Mouse (Mus musculus) neural tube, embryonic 15.5 days (tissue): Measurements from ENCODE around the gene Sh3rf3. TPM values are rescaled to one million over a fixed set of nuclear protein-coding genes. Genes with fewer than 3 reads are reported as not detected.

Experiments
- ATAC-seq: fragments of 200-750 bp; cut with Nextera tagmentation; 2 replicates; pipeline ENCODE4 v1.8.0; 2017; ENCODE audit warnings: mild to moderate bottlenecking, moderate TSS enrichment, moderate library complexity; ENCODE audit not compliant: low FRiP score
- H3K27ac ChIP-seq: fragments of 300-500 bp; sonication (generic); replicated peaks from 2 replicates; pipeline ENCODE4 v1.5.1; 2015; ENCODE audit warnings: mild to moderate bottlenecking, inconsistent platforms
- H3K27me3 ChIP-seq: fragments of 300-500 bp; sonication (generic); replicated peaks from 2 replicates; pipeline ENCODE4 v1.6.1; 2015; ENCODE audit warnings: inconsistent platforms
- H3K36me3 ChIP-seq: fragments of 300-500 bp; sonication (generic); 2 replicates; pipeline ENCODE4 v1.6.1; 2015; ENCODE audit warnings: inconsistent platforms
- H3K4me1 ChIP-seq: fragments of 300-500 bp; sonication (generic); 2 replicates; pipeline ENCODE4 v1.6.1; 2015; ENCODE audit warnings: inconsistent platforms
- H3K4me2 ChIP-seq: fragments of 300-500 bp; sonication (generic); 2 replicates; pipeline ENCODE4 v1.6.1; 2015; ENCODE audit warnings: inconsistent platforms, mild to moderate bottlenecking, moderate library complexity
- H3K4me3 ChIP-seq: fragments of 300-500 bp; sonication (generic); replicated peaks from 2 replicates; pipeline ENCODE4 v1.5.1; 2015; ENCODE audit warnings: mild to moderate bottlenecking, inconsistent platforms
- H3K9ac ChIP-seq: fragments of 300-500 bp; sonication (generic); replicated peaks from 2 replicates; pipeline ENCODE4 v1.6.1; 2015; ENCODE audit warnings: mild to moderate bottlenecking, inconsistent platforms
- H3K9me3 ChIP-seq: fragments of 300-500 bp; sonication (generic); replicated peaks from 2 replicates; pipeline ENCODE4 v1.6.1; 2016; ENCODE audit warnings: inconsistent platforms
- WGBS: fragments of 180-500 bp; shearing (Covaris S2); methylation state at CpG from one replicate; pipeline ENCODE4 v1.1.7; 2015; ENCODE audit warnings: mixed read lengths; 5-methylcytosine and 5-hydroxymethylcytosine counted together
- polyA plus RNA-seq: library from polyadenylated mRNA; unstranded; fragments of >200 nt; fragmentation: Nextera tagmentation; extraction: Ambion mirVana; gene quantifications from 2 replicates; pipeline ENCODE4 v1.2.1, GENCODE M21; 2015

Sh3rf3 gene
- polyA plus RNA-seq, 1 experiment from 2014 or later, result 3.3 TPM

- WGBS, result 75% methylated on average over 5 of the region's 5 CpGs
- no peak for ATAC-seq
Observed at GRCm38 (mm10) chr10:58926578-58926977, 113.4 kb downstream of the Sh3rf3 start.

GRCm38 (mm10) chr10:58928952-58929442 lies 115.8 kb downstream of the Sh3rf3 start:
- H3K9ac ChIP-seq, result no peak overlapping the region
- H3K4me1 ChIP-seq, result peaks cover 29% of the 10 kb centered on the region
- no peaks in the 10 kb centered on the region for H3K27me3 ChIP-seq
- H3K27ac ChIP-seq, result no peak overlapping the region
- H3K4me2 ChIP-seq, result no peak overlapping the region
- ATAC-seq, result no peak
- no peaks in the 10 kb centered on the region for H3K9me3 ChIP-seq
- no peak overlapping the region for H3K4me3 ChIP-seq
- no peaks in the 10 kb centered on the region for H3K36me3 ChIP-seq
- WGBS, result 51% methylated on average over 5 of the region's 5 CpGs

More at GRCm38 (mm10) chr10:58926578-58926977, 113.4 kb downstream of the Sh3rf3 start:
- Histone ChIP-seq H3K27me3 (no peaks in the 10 kb centered on the region), H3K36me3 (no peaks in the 10 kb centered on the region), H3K27ac (no peak overlapping the region), H3K9me3 (no peaks in the 10 kb centered on the region), H3K4me3 (no peak overlapping the region), H3K4me1 (peaks cover 14% of the 10 kb centered on the region), H3K9ac (no peak overlapping the region), H3K4me2 (no peak overlapping the region)

GRCm38 (mm10) chr10:58932151-58932773 lies 119.1 kb downstream of the Sh3rf3 start:
- peaks cover 50% of the 10 kb centered on the region for H3K4me1 ChIP-seq
- no peak; the same call in 1 of the 2 replicates for ATAC-seq
- peak overlapping the region; percentile 23; the same call in 1 of the 2 replicates for H3K9ac ChIP-seq
- no peaks in the 10 kb centered on the region for H3K36me3 ChIP-seq
- H3K4me2 ChIP-seq, result peak overlapping the region; percentile 50
- H3K27ac ChIP-seq, result peak overlapping the region; percentile 52; the same call in 1 of the 2 replicates
- WGBS, result 24% methylated on average over 22 of the region's 22 CpGs
- H3K4me3 ChIP-seq, result no peak overlapping the region
- no peaks in the 10 kb centered on the region for H3K27me3 ChIP-seq
- H3K9me3 ChIP-seq, result no peaks in the 10 kb centered on the region

DNA sequence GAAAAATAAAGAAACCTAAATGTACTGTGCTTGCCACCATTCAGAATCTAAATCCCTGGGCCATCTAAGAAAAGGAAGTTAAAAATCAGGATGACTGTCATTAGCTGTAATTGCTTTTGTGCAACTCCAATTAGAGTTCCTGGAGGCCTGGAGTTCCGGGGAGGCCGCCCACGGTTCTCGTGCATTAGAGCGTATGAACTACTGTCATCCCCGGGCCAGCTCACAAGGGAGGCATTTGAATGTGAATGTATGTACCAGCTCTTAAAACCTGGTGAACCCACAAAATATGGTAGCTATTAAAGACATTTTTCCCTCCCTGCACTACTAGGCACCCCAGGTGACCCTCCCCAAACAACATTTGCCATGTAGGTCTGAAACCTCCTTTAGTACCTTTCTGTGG lies 122.4 kb downstream of the Sh3rf3 start:
- 21% methylated on average over 6 of the region's 6 CpGs for WGBS

GRCm38 (mm10) chr10:58936441-58936860 lies 123.3 kb downstream of the Sh3rf3 start:
- H3K4me3 ChIP-seq, result no peak overlapping the region
- H3K27ac ChIP-seq, result peak overlapping the region; percentile 63; the same call in 1 of the 2 replicates
- H3K27me3 ChIP-seq, result no peaks in the 10 kb centered on the region
- H3K36me3 ChIP-seq, result no peaks in the 10 kb centered on the region
- WGBS, result 36% methylated on average over 9 of the region's 9 CpGs
- no peak overlapping the region for H3K9ac ChIP-seq
- peaks cover 37% of the 10 kb centered on the region for H3K4me1 ChIP-seq
- no peak overlapping the region for H3K4me2 ChIP-seq
- ATAC-seq, result no peak
- H3K9me3 ChIP-seq, result no peaks in the 10 kb centered on the region

More for the DNA sequence above, 122.4 kb downstream of the Sh3rf3 start:
- no peaks in the 10 kb centered on the region for H3K27me3 ChIP-seq
- no peaks in the 10 kb centered on the region for H3K9me3 ChIP-seq
- ATAC-seq, result no peak
- no peak overlapping the region for H3K9ac ChIP-seq
- no peak overlapping the region for H3K4me3 ChIP-seq
- peaks cover 42% of the 10 kb centered on the region for H3K4me1 ChIP-seq
- H3K4me2 ChIP-seq, result no peak overlapping the region
- H3K27ac ChIP-seq, result peak overlapping the region; percentile 63
- no peaks in the 10 kb centered on the region for H3K36me3 ChIP-seq

GRCm38 (mm10) chr10:58937521-58937920 lies 124.4 kb downstream of the Sh3rf3 start:
- H3K4me1 ChIP-seq, result peaks cover 27% of the 10 kb centered on the region
- H3K9ac ChIP-seq, result no peak overlapping the region
- no peaks in the 10 kb centered on the region for H3K36me3 ChIP-seq
- H3K9me3 ChIP-seq, result no peaks in the 10 kb centered on the region
- ATAC-seq, result no peak; the same call in 1 of the 2 replicates
- no peak overlapping the region for H3K27ac ChIP-seq
- no peaks in the 10 kb centered on the region for H3K27me3 ChIP-seq
- 46% methylated on average over 3 of the region's 3 CpGs for WGBS
- no peak overlapping the region for H3K4me3 ChIP-seq
- H3K4me2 ChIP-seq, result no peak overlapping the region

GRCm38 (mm10) chr10:58942819-58943218 lies 129.7 kb downstream of the Sh3rf3 start:
- no peaks in the 10 kb centered on the region for H3K9me3 ChIP-seq
- no peaks in the 10 kb centered on the region for H3K36me3 ChIP-seq
- H3K4me2 ChIP-seq, result no peak overlapping the region
- no peak overlapping the region for H3K27ac ChIP-seq
- H3K9ac ChIP-seq, result no peak overlapping the region
- no peak for ATAC-seq
- no peaks in the 10 kb centered on the region for H3K27me3 ChIP-seq
- no peak overlapping the region for H3K4me3 ChIP-seq
- H3K4me1 ChIP-seq, result no peaks in the 10 kb centered on the region
- WGBS, result 84% methylated on average over 3 of the region's 3 CpGs

DNA sequence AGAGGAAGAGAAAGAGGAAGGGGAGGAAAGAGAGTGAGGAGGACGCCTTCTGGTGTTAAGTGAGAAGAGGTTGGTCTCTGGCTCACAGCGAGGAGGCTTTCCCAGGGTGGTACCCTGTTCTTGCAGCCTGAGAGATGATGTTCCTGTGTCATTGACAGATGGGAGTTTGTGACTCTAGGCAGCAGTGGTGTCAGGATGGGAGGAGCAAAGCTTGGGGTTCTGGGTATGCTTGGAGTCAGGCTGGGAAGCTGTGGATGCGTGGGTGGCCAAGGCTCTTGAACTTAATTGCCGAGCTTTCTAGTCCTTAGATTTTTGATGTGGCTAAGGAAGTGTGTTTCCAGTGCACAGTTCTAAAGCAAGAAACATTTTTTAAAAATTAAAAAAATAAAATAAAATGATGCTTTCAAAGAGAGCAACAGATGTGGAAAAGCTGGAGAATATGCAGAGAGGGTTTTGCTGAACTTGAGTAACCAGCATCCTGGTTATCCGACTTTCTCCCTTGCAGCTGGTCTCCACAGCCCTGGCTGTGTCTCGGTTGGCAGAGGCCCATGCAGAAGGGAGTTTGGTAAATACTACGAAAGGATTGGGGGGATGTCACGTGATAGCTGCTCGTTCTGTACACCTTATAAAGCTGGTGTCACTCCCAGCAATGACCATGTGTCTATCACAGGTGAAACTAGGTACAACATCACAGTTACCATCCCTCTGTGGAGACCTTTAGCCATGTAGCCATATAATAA lies 130.7 kb downstream of the Sh3rf3 start:
- WGBS, result 85% methylated on average over 9 of the region's 9 CpGs
- no peak overlapping the region for H3K4me3 ChIP-seq
- H3K36me3 ChIP-seq, result no peaks in the 10 kb centered on the region
- no peak overlapping the region for H3K4me2 ChIP-seq
- ATAC-seq, result no peak
- no peaks in the 10 kb centered on the region for H3K4me1 ChIP-seq
- no peaks in the 10 kb centered on the region for H3K9me3 ChIP-seq
- H3K9ac ChIP-seq, result no peak overlapping the region
- H3K27ac ChIP-seq, result no peak overlapping the region
- H3K27me3 ChIP-seq, result no peaks in the 10 kb centered on the region

GRCm38 (mm10) chr10:58944930-58945329 lies 131.8 kb downstream of the Sh3rf3 start:
- ATAC-seq, result no peak
- no peak overlapping the region for H3K27ac ChIP-seq
- H3K4me3 ChIP-seq, result no peak overlapping the region
- H3K27me3 ChIP-seq, result no peaks in the 10 kb centered on the region
- WGBS, result 80% methylated on average over 6 of the region's 6 CpGs
- H3K36me3 ChIP-seq, result no peaks in the 10 kb centered on the region
- no peak overlapping the region for H3K9ac ChIP-seq
- H3K9me3 ChIP-seq, result no peaks in the 10 kb centered on the region
- no peak overlapping the region for H3K4me2 ChIP-seq
- peaks cover 6% of the 10 kb centered on the region for H3K4me1 ChIP-seq

GRCm38 (mm10) chr10:58949770-58950638 lies 136.8 kb downstream of the Sh3rf3 start:
- peak; percentile 78 for ATAC-seq
- no peak overlapping the region for H3K9ac ChIP-seq
- H3K36me3 ChIP-seq, result no peaks in the 10 kb centered on the region
- H3K4me2 ChIP-seq, result peak overlapping the region; percentile 17; the same call in 1 of the 2 replicates
- 14% methylated on average over 11 of the region's 11 CpGs for WGBS
- H3K4me3 ChIP-seq, result no peak overlapping the region
- no peaks in the 10 kb centered on the region for H3K9me3 ChIP-seq
- no peaks in the 10 kb centered on the region for H3K27me3 ChIP-seq
- peaks cover 15% of the 10 kb centered on the region for H3K4me1 ChIP-seq
- peak overlapping the region; percentile 60 for H3K27ac ChIP-seq

DNA sequence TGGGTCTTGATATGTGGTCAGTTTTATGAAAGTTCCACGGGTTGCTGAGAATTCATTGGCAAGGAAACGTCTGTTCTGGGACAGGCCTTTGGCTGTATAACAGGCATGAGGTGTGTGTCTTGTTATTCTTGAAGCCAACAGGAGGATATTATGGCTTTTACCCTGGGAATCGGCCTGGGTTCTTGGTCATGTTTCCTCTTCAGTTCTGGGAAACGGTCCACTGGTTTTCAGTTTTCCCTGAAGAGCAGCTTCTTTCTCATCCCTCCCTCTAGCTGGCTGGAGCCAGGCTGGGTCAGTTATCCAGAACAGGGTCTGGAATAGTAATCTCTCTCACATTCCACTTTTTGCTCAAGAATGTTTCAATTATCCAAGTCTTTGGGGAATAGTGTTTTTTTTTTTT lies 147.0 kb downstream of the Sh3rf3 start:
- 81% methylated on average over 4 of the region's 4 CpGs for WGBS
- H3K36me3 ChIP-seq, result no peaks in the 10 kb centered on the region
- no peak overlapping the region for H3K9ac ChIP-seq
- no peak for ATAC-seq
- H3K9me3 ChIP-seq, result no peaks in the 10 kb centered on the region
- H3K4me2 ChIP-seq, result no peak overlapping the region
- no peaks in the 10 kb centered on the region for H3K4me1 ChIP-seq
- H3K27ac ChIP-seq, result no peak overlapping the region
- no peaks in the 10 kb centered on the region for H3K27me3 ChIP-seq
- no peak overlapping the region for H3K4me3 ChIP-seq
